Comparison of ENCODE assay signal across 16 mouse cellular contexts in genomic region chr7:127218670-127219069, GRCm38 (mm10). TPM values are rescaled to one million over a fixed set of nuclear protein-coding genes. Genes with fewer than 3 reads are reported as not detected.
DNase-seq lines count a peak whose midpoint lies in the region; ATAC-seq and TF ChIP-seq lines count a peak whose summit lies in the region.
"Had no signal": no experiment of that assay in that cellular context is flagged by ENCODE, and none has a peak within 500 bp of the region (broad histone marks: within the 10 kb centered on the region; RNA-seq: fewer than 3 reads in every experiment).

No protein-coding gene starts in this region.

- H3K79me2 ChIP-seq in CH12.LX (replicated peaks; ENCODE audit: control insufficient read depth, extremely low read depth, insufficient read depth, poor library complexity, severe bottlenecking), result peaks cover 18% of the 10 kb centered on the region

- no peak overlapping the region for H3K4me3 ChIP-seq in heart, embryonic 10.5 days
- H3K4me3 ChIP-seq in CH12.LX (replicated peaks in 1 of 3; ENCODE audit: low read depth in 2 of 3, low read length in 2 of 3, poor library complexity in 1 of 3), result peak overlapping the region; percentile 67 to 80 (median 70)
- H3K4me3 ChIP-seq in liver, embryonic 16.5 days (ENCODE audit: low read depth, low read length), result peak overlapping the region; percentile 28; the same call in 1 of the 2 replicates
- H3K4me3 ChIP-seq in kidney, embryonic 15.5 days (replicated peaks), result no peak overlapping the region
- H3K4me3 ChIP-seq in neural tube, embryonic 15.5 days (replicated peaks), result no peak overlapping the region
- H3K4me3 ChIP-seq in forebrain, embryonic 11.5 days (ENCODE audit: low read depth, low read length), result no peak overlapping the region
- H3K4me3 ChIP-seq: lung, embryonic 15.5 days; midbrain, embryonic 10.5 days; myocyte had no signal

- H3K36me3 ChIP-seq in heart, embryonic 10.5 days, result no peaks in the 10 kb centered on the region
- peaks cover 23 to 31% of the 10 kb centered on the region in 2 experiments for H3K36me3 ChIP-seq in CH12.LX (replicated peaks in 1 of 2; ENCODE audit: control insufficient read depth in 1 of 2, insufficient read depth in 1 of 2, low read length in 1 of 2)
- H3K36me3 ChIP-seq in liver, embryonic 16.5 days (ENCODE audit: control insufficient read depth, insufficient read depth), result no peaks in the 10 kb centered on the region
- no peaks in the 10 kb centered on the region for H3K36me3 ChIP-seq in kidney, embryonic 15.5 days
- no peaks in the 10 kb centered on the region for H3K36me3 ChIP-seq in neural tube, embryonic 15.5 days
- no peaks in the 10 kb centered on the region; the same call in 1 of the 2 replicates for H3K36me3 ChIP-seq in forebrain, embryonic 11.5 days (ENCODE audit: control insufficient read depth, insufficient read depth, low read length)
- H3K36me3 ChIP-seq: lung, embryonic 15.5 days had no signal

- dilution Hi-C loops in CH12.LX (cut with MboI; ENCODE audit: extremely low pct_ligation_motif_present, extremely low pct_unique_long_range_greater_than_20kb, low sequenced_read_pairs), result no loop called here

- TF ChIP-seq RAD21 in CH12.LX (IDR thresholded peaks at IDR 0.05; ENCODE audit: low read depth, low read length), result no peak

- TF ChIP-seq POLR2A in CH12.LX (IDR thresholded peaks at IDR 0.05; ENCODE audit: low read depth, low read length), result no peak

- H3K9me3 ChIP-seq in heart, embryonic 10.5 days, result no peaks in the 10 kb centered on the region
- H3K9me3 ChIP-seq in CH12.LX (replicated peaks; ENCODE audit: low read length), result peaks cover 4% of the 10 kb centered on the region
- no peaks in the 10 kb centered on the region for H3K9me3 ChIP-seq in liver, embryonic 16.5 days (replicated peaks; ENCODE audit: control insufficient read depth, low read length)
- no peaks in the 10 kb centered on the region for H3K9me3 ChIP-seq in kidney, embryonic 15.5 days (replicated peaks)
- no peaks in the 10 kb centered on the region for H3K9me3 ChIP-seq in neural tube, embryonic 15.5 days (replicated peaks)
- H3K9me3 ChIP-seq in forebrain, embryonic 11.5 days (ENCODE audit: control insufficient read depth, low read length), result no peaks in the 10 kb centered on the region
- H3K9me3 ChIP-seq: lung, embryonic 15.5 days; midbrain, embryonic 10.5 days had no signal

- H3K27ac ChIP-seq in heart, embryonic 10.5 days, result peak overlapping the region; percentile 79; the same call in 1 of the 2 replicates
- H3K27ac ChIP-seq in CH12.LX (ENCODE audit: insufficient read depth, low read depth), result peak overlapping the region; percentile 54; the same call in 1 of the 2 replicates
- H3K27ac ChIP-seq in liver, embryonic 16.5 days (ENCODE audit: low read length), result peak overlapping the region; percentile 90
- no peak overlapping the region for H3K27ac ChIP-seq in kidney, embryonic 15.5 days
- H3K27ac ChIP-seq in neural tube, embryonic 15.5 days (replicated peaks), result no peak overlapping the region
- no peak overlapping the region for H3K27ac ChIP-seq in forebrain, embryonic 11.5 days (ENCODE audit: low read depth, low read length)
- H3K27ac ChIP-seq: kidney, postnatal 0 days; lung, embryonic 15.5 days; midbrain, embryonic 10.5 days had no signal

- WGBS in heart, embryonic 10.5 days, result 82% methylated on average over 4 of the region's 4 CpGs
- 19% methylated on average over 4 of the region's 4 CpGs for WGBS in liver, embryonic 16.5 days (ENCODE audit: insufficient replicate concordance)
- WGBS in kidney, embryonic 15.5 days, result 90% methylated on average over 4 of the region's 4 CpGs
- 94% methylated on average over 4 of the region's 4 CpGs for WGBS in neural tube, embryonic 15.5 days
- 88% methylated on average over 4 of the region's 4 CpGs for WGBS in forebrain, embryonic 11.5 days

- no peak for TF ChIP-seq CTCF in CH12.LX (conservative IDR thresholded peaks at IDR 0.05 in 1 of 2, IDR thresholded peaks at IDR 0.05 in 1 of 2; ENCODE audit: low read depth in 2 of 2, low read length in 2 of 2)

- TF ChIP-seq EP300 in CH12.LX (IDR thresholded peaks at IDR 0.05; ENCODE audit: low read length), result no peak

- ATAC-seq in common myeloid progenitor, adult 5-6 weeks (replicated peaks; ENCODE audit: low read depth, poor library complexity, severe bottlenecking), result peak; percentile 35
- peak; percentile 49 for ATAC-seq in liver, embryonic 16.5 days (ENCODE audit: low read depth)
- no peak for ATAC-seq in kidney, embryonic 15.5 days (replicated peaks; ENCODE audit: low FRiP score)
- ATAC-seq in neural tube, embryonic 15.5 days (ENCODE audit: low FRiP score), result no peak
- ATAC-seq in forebrain, embryonic 11.5 days (replicated peaks; ENCODE audit: low FRiP score), result no peak

- H3K4me1 ChIP-seq in heart, embryonic 10.5 days, result peaks cover 42% of the 10 kb centered on the region
- peaks cover 19 to 55% of the 10 kb centered on the region in 2 experiments for H3K4me1 ChIP-seq in CH12.LX (ENCODE audit: control insufficient read depth in 1 of 2, insufficient read depth in 2 of 2)
- peaks cover 49% of the 10 kb centered on the region for H3K4me1 ChIP-seq in liver, embryonic 16.5 days (ENCODE audit: control insufficient read depth, low read depth, low read length)
- H3K4me1 ChIP-seq in kidney, embryonic 15.5 days, result peaks cover 21% of the 10 kb centered on the region
- H3K4me1 ChIP-seq in neural tube, embryonic 15.5 days, result peaks cover 8% of the 10 kb centered on the region
- no peaks in the 10 kb centered on the region for H3K4me1 ChIP-seq in forebrain, embryonic 11.5 days (replicated peaks; ENCODE audit: control insufficient read depth, insufficient read depth, low read length)

- no peak for DNase-seq in heart, embryonic 10.5 days (ENCODE audit: low spot score)
- DNase-seq in heart, adult 8-10 months (ENCODE audit: low spot score), result no peak
- no peak for DNase-seq in CH12.LX (ENCODE audit: extremely low read depth)
- DNase-seq in forebrain, embryonic 11.5 days (ENCODE audit: low spot score), result no peak
- DNase-seq: cerebellum, adult 9-11 months; gastrocnemius, postnatal 25 days; heart, postnatal 4 days; left cerebral cortex, postnatal 4 days had no signal

- H3K4me2 ChIP-seq in CH12.LX (ENCODE audit: insufficient read depth, low read depth, poor library complexity, severe bottlenecking), result peak overlapping the region; percentile 81
- H3K4me2 ChIP-seq in liver, embryonic 16.5 days (ENCODE audit: low read depth, low read length), result peak overlapping the region; percentile 46
- no peak overlapping the region for H3K4me2 ChIP-seq in kidney, embryonic 15.5 days
- no peak overlapping the region for H3K4me2 ChIP-seq in neural tube, embryonic 15.5 days
- no peak overlapping the region for H3K4me2 ChIP-seq in forebrain, embryonic 11.5 days (ENCODE audit: low read depth, low read length, severe bottlenecking)
- H3K4me2 ChIP-seq: lung, embryonic 15.5 days had no signal

- peaks cover 11% of the 10 kb centered on the region; the same call in 1 of the 2 replicates for H3K27me3 ChIP-seq in heart, embryonic 10.5 days (ENCODE audit: insufficient read depth, poor library complexity, severe bottlenecking)
- no peaks in the 10 kb centered on the region for H3K27me3 ChIP-seq in CH12.LX (replicated peaks)
- H3K27me3 ChIP-seq in liver, embryonic 16.5 days (ENCODE audit: control insufficient read depth, insufficient read depth, low read depth, low read length), result no peaks in the 10 kb centered on the region
- 0 out of 2 replicates have a peak, but pooled peaks cover 5% of the 10 kb centered on the region for H3K27me3 ChIP-seq in kidney, embryonic 15.5 days
- peaks cover 8% of the 10 kb centered on the region for H3K27me3 ChIP-seq in neural tube, embryonic 15.5 days (replicated peaks)
- peaks cover 3% of the 10 kb centered on the region; the same call in 1 of the 2 replicates for H3K27me3 ChIP-seq in forebrain, embryonic 11.5 days (ENCODE audit: control insufficient read depth, insufficient read depth, low read length)
- H3K27me3 ChIP-seq: lung, embryonic 15.5 days had no signal

- peak overlapping the region; percentile 62 for H3K9ac ChIP-seq in CH12.LX (ENCODE audit: insufficient read depth, low read depth)
- H3K9ac ChIP-seq in liver, embryonic 16.5 days (ENCODE audit: low read depth, low read length), result peak overlapping the region; percentile 55
- H3K9ac ChIP-seq in kidney, embryonic 15.5 days, result no peak overlapping the region
- H3K9ac ChIP-seq in neural tube, embryonic 15.5 days (replicated peaks), result no peak overlapping the region
- H3K9ac ChIP-seq in forebrain, embryonic 11.5 days (ENCODE audit: low read length), result no peak overlapping the region
- H3K9ac ChIP-seq: lung, embryonic 15.5 days had no signal

- in situ Hi-C loops in CH12.LX (cut with MboI; ENCODE audit: low pct_ligation_motif_present, low pct_unique_long_range_greater_than_20kb, low sequenced_read_pairs), result no loop called here

RNA-seq across cellular contexts. Expression of gene Mylpf, which starts 10.0 kb away (rescaled TPM):
- polyA plus RNA-seq in heart, embryonic 10.5 days (2016; fragmentation: Nextera tagmentation; extraction: Ambion mirVana), result 40.4 and 51.1 TPM in 2 replicates
- 10 to 100 TPM in 1 of 4 experiments, 1 to 10 TPM in 3; 6.2 to 14.1 (median 8.2) TPM for total RNA-seq in heart, adult 8-10 months (2022)
- total RNA-seq in CH12.LX (2012; rRNA removed) (3.0 and 4.2 TPM in 2 replicates), CH12.LX (2014; rRNA removed) (0.49 and 3.2 TPM in 2 replicates)
- 4.1 and 5.2 TPM in 2 replicates for polyA plus RNA-seq in CH12.LX (2012; ENCODE audit: insufficient read length, low read depth)
- 10.6 and 35.3 TPM in 2 replicates for total RNA-seq in common myeloid progenitor, adult 5-6 weeks (2017)
- polyA plus RNA-seq in liver, embryonic 16.5 days (2015; fragmentation: Nextera tagmentation; extraction: Ambion mirVana), result 61.0 and 92.3 TPM in 2 replicates
- 51.1 and 90.2 TPM in 2 replicates for polyA plus RNA-seq in kidney, embryonic 15.5 days (2015; fragmentation: Nextera tagmentation; extraction: Ambion mirVana)
- polyA plus RNA-seq in neural tube, embryonic 15.5 days (2015; fragmentation: Nextera tagmentation; extraction: Ambion mirVana), result 42.1 and 72.2 TPM in 2 replicates
- 11.2 and 11.3 TPM in 2 replicates for polyA plus RNA-seq in forebrain, embryonic 11.5 days (2014; fragmentation: Nextera tagmentation; extraction: Ambion mirVana)

RNA-seq across cellular contexts. Expression of gene Tbc1d10b, which starts 10.4 kb away (rescaled TPM):
- 26.4 and 28.3 TPM in 2 replicates for polyA plus RNA-seq in heart, embryonic 10.5 days (2016; fragmentation: Nextera tagmentation; extraction: Ambion mirVana)
- 10 to 100 TPM; 17.4 to 24.4 (median 23.0) TPM for total RNA-seq in heart, adult 8-10 months (2022)
- total RNA-seq in CH12.LX (2012; rRNA removed) (25.9 and 28.0 TPM in 2 replicates), CH12.LX (2014; rRNA removed) (17.9 and 18.2 TPM in 2 replicates)
- 25.6 and 26.6 TPM in 2 replicates for polyA plus RNA-seq in CH12.LX (2012; ENCODE audit: insufficient read length, low read depth)
- 24.7 and 29.1 TPM in 2 replicates for total RNA-seq in common myeloid progenitor, adult 5-6 weeks (2017)
- 13.7 and 15.1 TPM in 2 replicates for polyA plus RNA-seq in liver, embryonic 16.5 days (2015; fragmentation: Nextera tagmentation; extraction: Ambion mirVana)
- polyA plus RNA-seq in kidney, embryonic 15.5 days (2015; fragmentation: Nextera tagmentation; extraction: Ambion mirVana), result 23.4 and 26.7 TPM in 2 replicates
- 30.0 and 35.6 TPM in 2 replicates for polyA plus RNA-seq in neural tube, embryonic 15.5 days (2015; fragmentation: Nextera tagmentation; extraction: Ambion mirVana)
- polyA plus RNA-seq in forebrain, embryonic 11.5 days (2014; fragmentation: Nextera tagmentation; extraction: Ambion mirVana), result 31.7 and 36.5 TPM in 2 replicates

RNA-seq across cellular contexts. Expression of gene Zfp553, which starts 14.2 kb away (rescaled TPM):
- 30.5 and 42.9 TPM in 2 replicates for polyA plus RNA-seq in heart, embryonic 10.5 days (2016; fragmentation: Nextera tagmentation; extraction: Ambion mirVana)
- 1 to 10 TPM; 5.2 to 6.4 (median 5.8) TPM for total RNA-seq in heart, adult 8-10 months (2022)
- total RNA-seq in CH12.LX (2012; rRNA removed) (17.4 and 18.8 TPM in 2 replicates), CH12.LX (2014; rRNA removed) (8.6 and 9.8 TPM in 2 replicates)
- polyA plus RNA-seq in CH12.LX (2012; ENCODE audit: insufficient read length, low read depth), result 15.0 and 15.2 TPM in 2 replicates
- 20.8 and 29.9 TPM in 2 replicates for total RNA-seq in common myeloid progenitor, adult 5-6 weeks (2017)
- 5.7 and 5.9 TPM in 2 replicates for polyA plus RNA-seq in liver, embryonic 16.5 days (2015; fragmentation: Nextera tagmentation; extraction: Ambion mirVana)
- 41.7 and 46.1 TPM in 2 replicates for polyA plus RNA-seq in kidney, embryonic 15.5 days (2015; fragmentation: Nextera tagmentation; extraction: Ambion mirVana)
- polyA plus RNA-seq in neural tube, embryonic 15.5 days (2015; fragmentation: Nextera tagmentation; extraction: Ambion mirVana), result 47.5 and 48.8 TPM in 2 replicates
- 41.8 and 43.3 TPM in 2 replicates for polyA plus RNA-seq in forebrain, embryonic 11.5 days (2014; fragmentation: Nextera tagmentation; extraction: Ambion mirVana)

RNA-seq across cellular contexts. Expression of gene Sept1, which starts 14.3 kb away (rescaled TPM):
- 21.2 and 25.4 TPM in 2 replicates for polyA plus RNA-seq in heart, embryonic 10.5 days (2016; fragmentation: Nextera tagmentation; extraction: Ambion mirVana)
- 1 to 10 TPM; 2.1 to 3.9 (median 2.6) TPM for total RNA-seq in heart, adult 8-10 months (2022)
- total RNA-seq in CH12.LX (2012; rRNA removed) (73.8 and 92.3 TPM in 2 replicates), CH12.LX (2014; rRNA removed) (42.1 and 42.7 TPM in 2 replicates)
- polyA plus RNA-seq in CH12.LX (2012; ENCODE audit: insufficient read length, low read depth), result 147 and 171 TPM in 2 replicates
- 62.7 and 63.2 TPM in 2 replicates for total RNA-seq in common myeloid progenitor, adult 5-6 weeks (2017)
- polyA plus RNA-seq in liver, embryonic 16.5 days (2015; fragmentation: Nextera tagmentation; extraction: Ambion mirVana), result 10.1 and 11.1 TPM in 2 replicates
- polyA plus RNA-seq in kidney, embryonic 15.5 days (2015; fragmentation: Nextera tagmentation; extraction: Ambion mirVana), result 21.3 and 21.7 TPM in 2 replicates
- polyA plus RNA-seq in neural tube, embryonic 15.5 days (2015; fragmentation: Nextera tagmentation; extraction: Ambion mirVana), result 15.8 and 40.6 TPM in 2 replicates
- polyA plus RNA-seq in forebrain, embryonic 11.5 days (2014; fragmentation: Nextera tagmentation; extraction: Ambion mirVana), result 32.8 and 36.6 TPM in 2 replicates

RNA-seq across cellular contexts. Expression of gene Cd2bp2, which starts 22.8 kb away (rescaled TPM):
- 49.1 and 61.0 TPM in 2 replicates for polyA plus RNA-seq in heart, embryonic 10.5 days (2016; fragmentation: Nextera tagmentation; extraction: Ambion mirVana)
- total RNA-seq in heart, adult 8-10 months (2022), result 10 to 100 TPM; 36.2 to 45.1 (median 40.6) TPM
- total RNA-seq in CH12.LX (2012; rRNA removed), result 66.8 and 78.5 TPM in 2 replicates
- total RNA-seq in CH12.LX (2014; rRNA removed), result 62.4 and 63.3 TPM in 2 replicates
- polyA plus RNA-seq in CH12.LX (2012; ENCODE audit: insufficient read length, low read depth), result 57.4 and 72.8 TPM in 2 replicates
- 54.9 and 73.1 TPM in 2 replicates for total RNA-seq in common myeloid progenitor, adult 5-6 weeks (2017)
- polyA plus RNA-seq in liver, embryonic 16.5 days (2015; fragmentation: Nextera tagmentation; extraction: Ambion mirVana), result 17.4 and 18.1 TPM in 2 replicates
- 59.3 and 66.6 TPM in 2 replicates for polyA plus RNA-seq in kidney, embryonic 15.5 days (2015; fragmentation: Nextera tagmentation; extraction: Ambion mirVana)
- 64.2 and 65.8 TPM in 2 replicates for polyA plus RNA-seq in neural tube, embryonic 15.5 days (2015; fragmentation: Nextera tagmentation; extraction: Ambion mirVana)
- polyA plus RNA-seq in forebrain, embryonic 11.5 days (2014; fragmentation: Nextera tagmentation; extraction: Ambion mirVana), result 96.5 and 104 TPM in 2 replicates

Comparison
In these comparisons a context has a peak if more than half of its experiments do, and no peak if none do; other contexts are left out.
1. H3K27ac ChIP-seq: peak in heart, embryonic 10.5 days (single experiment), CH12.LX (single experiment) and liver, embryonic 16.5 days (single experiment); none in kidney, embryonic 15.5 days (single experiment), neural tube, embryonic 15.5 days (single experiment) and forebrain, embryonic 11.5 days (single experiment).
2. H3K4me3 ChIP-seq: peak in CH12.LX (3 of 3) and liver, embryonic 16.5 days (single experiment); none in heart, embryonic 10.5 days (single experiment), kidney, embryonic 15.5 days (single experiment), neural tube, embryonic 15.5 days (single experiment) and forebrain, embryonic 11.5 days (single experiment).
3. H3K4me2 ChIP-seq: peak in CH12.LX (single experiment) and liver, embryonic 16.5 days (single experiment); none in kidney, embryonic 15.5 days (single experiment), neural tube, embryonic 15.5 days (single experiment) and forebrain, embryonic 11.5 days (single experiment).
4. H3K9ac ChIP-seq: peak in CH12.LX (single experiment) and liver, embryonic 16.5 days (single experiment); none in kidney, embryonic 15.5 days (single experiment), neural tube, embryonic 15.5 days (single experiment) and forebrain, embryonic 11.5 days (single experiment).
5. ATAC-seq: peak in common myeloid progenitor, adult 5-6 weeks (single experiment) and liver, embryonic 16.5 days (single experiment); none in kidney, embryonic 15.5 days (single experiment), neural tube, embryonic 15.5 days (single experiment) and forebrain, embryonic 11.5 days (single experiment).